Mouse (Mus musculus): Measurements from ENCODE around the gene Faim. TPM values are rescaled to one million over a fixed set of nuclear protein-coding genes. Genes with fewer than 3 reads are reported as not detected.

Faim gene
- polyA plus RNA-seq, 1 experiment from 2014 or later = 8.0 TPM

DNA sequence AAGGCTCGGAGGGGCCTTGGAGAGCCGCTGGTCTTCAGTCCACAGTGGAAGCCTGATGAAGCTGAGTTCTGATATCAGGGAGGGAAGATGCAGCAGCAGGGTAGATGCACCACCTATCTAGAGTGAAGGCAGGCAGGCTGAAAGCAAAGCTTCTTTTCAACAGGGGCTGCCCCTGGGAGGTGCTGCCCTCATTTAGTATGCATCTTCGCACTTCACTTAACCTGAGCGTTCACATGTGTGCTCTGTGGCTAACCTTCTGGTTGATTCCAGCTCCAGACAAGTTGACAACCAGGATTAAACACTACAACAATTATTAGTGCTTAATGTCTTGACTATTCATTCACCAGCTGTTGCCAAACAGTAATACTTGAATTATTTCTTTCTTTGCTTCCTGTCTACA, 7.9 kb downstream of the Faim start:
- no peaks in the 10 kb centered on the region for H3K9me3 ChIP-seq (replicated peaks; ENCODE audit: control insufficient read depth, low read length)
- ATAC-seq (ENCODE audit: low read depth) = no peak
- no peak overlapping the region for H3K27ac ChIP-seq (ENCODE audit: low read length)
- no peak overlapping the region for H3K4me3 ChIP-seq (ENCODE audit: low read depth, low read length)
- no peaks in the 10 kb centered on the region for H3K36me3 ChIP-seq (ENCODE audit: control insufficient read depth, insufficient read depth)
- H3K9ac ChIP-seq (ENCODE audit: low read depth, low read length) = no peak overlapping the region
- no peak overlapping the region for H3K4me2 ChIP-seq (ENCODE audit: low read depth, low read length)
- H3K4me1 ChIP-seq (ENCODE audit: control insufficient read depth, low read depth, low read length) = no peaks in the 10 kb centered on the region
- no peaks in the 10 kb centered on the region for H3K27me3 ChIP-seq (ENCODE audit: control insufficient read depth, insufficient read depth, low read depth, low read length)
- WGBS (ENCODE audit: insufficient replicate concordance) = 77% methylated on average over 4 of the region's 4 CpGs

DNA sequence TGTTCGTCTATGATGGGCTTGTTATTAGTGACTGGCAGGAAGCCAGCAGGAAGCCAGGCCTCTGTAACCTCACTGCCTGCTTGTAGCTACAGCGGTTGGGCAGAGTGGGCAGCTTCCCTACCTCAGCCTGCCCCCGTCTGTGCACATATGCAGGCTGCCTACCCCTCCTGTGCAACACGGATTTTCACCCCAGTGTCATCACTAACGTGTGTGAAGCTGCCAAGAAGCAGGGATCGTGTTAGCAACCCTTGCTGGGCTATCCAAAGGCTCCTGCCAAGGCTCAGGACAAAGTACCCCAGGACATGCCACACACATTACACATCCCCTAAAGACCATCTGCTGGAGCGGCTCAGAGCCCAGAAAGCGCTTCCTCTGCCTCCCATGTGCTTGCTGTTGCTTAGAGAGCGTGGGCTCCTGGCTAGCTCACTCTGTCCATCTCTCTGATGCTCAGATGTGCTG, 13.7 kb downstream of the Faim start:
- no peak for ATAC-seq (ENCODE audit: low read depth)
- Histone ChIP-seq H3K9me3 (replicated peaks; ENCODE audit: control insufficient read depth, low read length) (no peaks in the 10 kb centered on the region), H3K4me3 (ENCODE audit: low read depth, low read length) (no peak overlapping the region), H3K9ac (ENCODE audit: low read depth, low read length) (no peak overlapping the region), H3K36me3 (ENCODE audit: control insufficient read depth, insufficient read depth) (no peaks in the 10 kb centered on the region), H3K4me2 (ENCODE audit: low read depth, low read length) (no peak overlapping the region), H3K4me1 (ENCODE audit: control insufficient read depth, low read depth, low read length) (no peaks in the 10 kb centered on the region), H3K27me3 (ENCODE audit: control insufficient read depth, insufficient read depth, low read depth, low read length) (no peaks in the 10 kb centered on the region), H3K27ac (ENCODE audit: low read length) (no peak overlapping the region)
- WGBS (ENCODE audit: insufficient replicate concordance) = 41% methylated on average over 9 of the region's 9 CpGs

DNA sequence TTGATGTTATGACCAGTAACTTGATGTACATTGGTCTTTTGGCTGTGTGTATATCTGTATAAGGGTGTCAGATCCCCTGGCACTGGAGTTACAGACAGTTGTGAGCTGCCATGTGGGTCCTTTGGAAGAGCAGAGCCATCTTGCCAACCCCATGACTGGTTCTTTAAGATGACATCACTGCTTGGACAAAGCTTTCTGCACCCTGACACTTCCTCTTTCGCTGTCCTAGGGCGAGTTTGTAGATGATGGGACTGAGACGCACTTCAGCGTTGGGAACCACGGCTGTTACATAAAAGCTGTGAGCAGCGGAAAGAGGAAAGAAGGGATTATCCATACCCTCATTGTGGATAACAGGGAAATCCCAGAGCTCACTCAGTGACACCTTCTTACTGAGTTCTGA, 15.2 kb downstream of the Faim start:
- Histone ChIP-seq H3K27me3 (ENCODE audit: control insufficient read depth, insufficient read depth, low read depth, low read length) (no peaks in the 10 kb centered on the region), H3K4me2 (ENCODE audit: low read depth, low read length) (no peak overlapping the region), H3K9me3 (replicated peaks; ENCODE audit: control insufficient read depth, low read length) (no peaks in the 10 kb centered on the region), H3K27ac (ENCODE audit: low read length) (no peak overlapping the region), H3K4me3 (ENCODE audit: low read depth, low read length) (no peak overlapping the region), H3K36me3 (ENCODE audit: control insufficient read depth, insufficient read depth) (no peaks in the 10 kb centered on the region), H3K9ac (ENCODE audit: low read depth, low read length) (no peak overlapping the region), H3K4me1 (ENCODE audit: control insufficient read depth, low read depth, low read length) (no peaks in the 10 kb centered on the region)
- ATAC-seq (ENCODE audit: low read depth) = no peak
- 61% methylated on average over 6 of the region's 6 CpGs for WGBS (ENCODE audit: insufficient replicate concordance)

GRCm38 (mm10) chr9:99009069-99009897, 23.1 kb downstream of the Faim start:
- Histone ChIP-seq H3K4me1 (ENCODE audit: control insufficient read depth, low read depth, low read length) (no peaks in the 10 kb centered on the region), H3K36me3 (ENCODE audit: control insufficient read depth, insufficient read depth) (no peaks in the 10 kb centered on the region), H3K4me3 (ENCODE audit: low read depth, low read length) (no peak overlapping the region), H3K4me2 (ENCODE audit: low read depth, low read length) (no peak overlapping the region), H3K9ac (ENCODE audit: low read depth, low read length) (no peak overlapping the region), H3K27me3 (ENCODE audit: control insufficient read depth, insufficient read depth, low read depth, low read length) (no peaks in the 10 kb centered on the region), H3K27ac (ENCODE audit: low read length) (no peak overlapping the region), H3K9me3 (replicated peaks; ENCODE audit: control insufficient read depth, low read length) (no peaks in the 10 kb centered on the region)
- WGBS (ENCODE audit: insufficient replicate concordance) = 56% methylated on average over 12 of the region's 12 CpGs
- no peak for ATAC-seq (ENCODE audit: low read depth)

GRCm38 (mm10) chr9:99009898-99010199, 23.7 kb downstream of the Faim start:
- Histone ChIP-seq H3K9me3 (replicated peaks; ENCODE audit: control insufficient read depth, low read length) (no peaks in the 10 kb centered on the region), H3K4me2 (ENCODE audit: low read depth, low read length) (no peak overlapping the region), H3K27me3 (ENCODE audit: control insufficient read depth, insufficient read depth, low read depth, low read length) (no peaks in the 10 kb centered on the region), H3K4me3 (ENCODE audit: low read depth, low read length) (no peak overlapping the region), H3K36me3 (ENCODE audit: control insufficient read depth, insufficient read depth) (no peaks in the 10 kb centered on the region), H3K4me1 (ENCODE audit: control insufficient read depth, low read depth, low read length) (no peaks in the 10 kb centered on the region), H3K27ac (ENCODE audit: low read length) (no peak overlapping the region), H3K9ac (ENCODE audit: low read depth, low read length) (no peak overlapping the region)
- 44% methylated on average over 3 of the region's 3 CpGs for WGBS (ENCODE audit: insufficient replicate concordance)
- ATAC-seq (ENCODE audit: low read depth) = no peak

DNA sequence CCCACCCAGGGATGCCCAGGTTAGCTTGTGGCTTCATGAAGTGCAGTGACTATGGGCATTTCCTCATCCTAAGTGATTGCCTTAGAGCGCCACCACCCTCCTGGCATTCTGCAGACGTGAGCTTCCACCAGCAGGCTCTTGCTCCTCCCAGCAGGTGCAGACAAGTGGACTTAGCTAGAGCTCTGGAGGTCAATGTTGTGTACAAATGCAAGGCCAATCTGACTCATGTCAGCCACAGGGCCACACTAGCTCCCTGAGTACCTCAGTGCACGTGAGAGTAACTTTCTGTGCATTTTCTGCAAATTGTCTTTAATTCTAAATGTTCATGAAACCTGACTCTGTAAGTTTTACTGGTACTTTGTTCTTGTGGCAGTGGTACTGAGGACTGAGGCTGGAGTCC, 30.1 kb downstream of the Faim start:
- no peak for ATAC-seq (ENCODE audit: low read depth)
- 46% methylated on average over 3 of the region's 3 CpGs for WGBS (ENCODE audit: insufficient replicate concordance)
- no peak overlapping the region for H3K4me2 ChIP-seq (ENCODE audit: low read depth, low read length)
- no peaks in the 10 kb centered on the region for H3K9me3 ChIP-seq (replicated peaks; ENCODE audit: control insufficient read depth, low read length)
- no peak overlapping the region for H3K9ac ChIP-seq (ENCODE audit: low read depth, low read length)
- H3K27ac ChIP-seq (ENCODE audit: low read length) = no peak overlapping the region
- no peaks in the 10 kb centered on the region for H3K36me3 ChIP-seq (ENCODE audit: control insufficient read depth, insufficient read depth)
- no peak overlapping the region for H3K4me3 ChIP-seq (ENCODE audit: low read depth, low read length)
- H3K27me3 ChIP-seq (ENCODE audit: control insufficient read depth, insufficient read depth, low read depth, low read length) = no peaks in the 10 kb centered on the region
- H3K4me1 ChIP-seq (ENCODE audit: control insufficient read depth, low read depth, low read length) = no peaks in the 10 kb centered on the region

DNA sequence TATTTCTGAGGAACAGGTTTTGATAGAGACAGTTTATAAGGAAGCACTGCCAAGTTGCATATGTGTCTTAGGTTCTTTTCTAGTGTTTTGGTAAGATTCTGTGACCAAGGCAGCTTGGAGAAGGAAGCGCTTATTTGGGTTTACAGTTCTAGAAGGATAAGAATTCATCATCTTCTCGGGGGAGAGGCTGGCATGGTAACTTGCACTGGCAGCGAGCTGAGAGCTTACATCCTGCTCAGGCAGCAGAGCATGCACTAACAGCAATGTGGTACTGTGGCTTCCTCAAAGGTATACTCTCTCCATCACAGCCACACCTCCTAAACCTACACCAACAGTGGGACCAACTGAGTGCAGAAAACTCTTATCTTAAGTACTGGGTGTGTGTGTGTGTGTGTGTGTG, 30.6 kb downstream of the Faim start:
- no peak overlapping the region for H3K4me2 ChIP-seq (ENCODE audit: low read depth, low read length)
- no peak overlapping the region for H3K27ac ChIP-seq (ENCODE audit: low read length)
- no peaks in the 10 kb centered on the region for H3K36me3 ChIP-seq (ENCODE audit: control insufficient read depth, insufficient read depth)
- H3K27me3 ChIP-seq (ENCODE audit: control insufficient read depth, insufficient read depth, low read depth, low read length) = no peaks in the 10 kb centered on the region
- H3K9me3 ChIP-seq (replicated peaks; ENCODE audit: control insufficient read depth, low read length) = no peaks in the 10 kb centered on the region
- ATAC-seq (ENCODE audit: low read depth) = no peak
- H3K4me3 ChIP-seq (ENCODE audit: low read depth, low read length) = no peak overlapping the region
- no peaks in the 10 kb centered on the region for H3K4me1 ChIP-seq (ENCODE audit: control insufficient read depth, low read depth, low read length)
- no peak overlapping the region for H3K9ac ChIP-seq (ENCODE audit: low read depth, low read length)
- WGBS (ENCODE audit: insufficient replicate concordance) = 41% methylated on average over 3 of the region's 3 CpGs

DNA sequence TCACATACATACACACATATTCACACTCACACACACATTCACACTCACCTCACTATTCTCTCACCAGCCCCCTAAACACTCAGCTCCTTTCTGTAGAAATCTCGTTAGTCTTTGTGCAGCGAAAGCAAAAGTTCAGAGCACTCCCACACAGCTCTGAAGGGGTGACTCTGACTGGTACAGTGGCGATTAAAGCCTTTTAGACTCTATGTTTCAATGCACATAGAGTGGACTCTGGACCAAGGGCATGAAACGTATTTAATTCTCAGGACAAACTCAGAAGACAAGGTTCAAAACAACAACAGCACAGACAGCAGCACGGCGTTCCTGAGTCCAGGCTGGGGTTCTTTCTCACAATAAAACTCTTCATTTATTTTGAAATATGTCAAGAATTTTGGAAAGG, 31.5 kb downstream of the Faim start:
- H3K9ac ChIP-seq (ENCODE audit: low read depth, low read length) = no peak overlapping the region
- H3K36me3 ChIP-seq (ENCODE audit: control insufficient read depth, insufficient read depth) = no peaks in the 10 kb centered on the region
- H3K4me2 ChIP-seq (ENCODE audit: low read depth, low read length) = no peak overlapping the region
- H3K4me1 ChIP-seq (ENCODE audit: control insufficient read depth, low read depth, low read length) = no peaks in the 10 kb centered on the region
- H3K27me3 ChIP-seq (ENCODE audit: control insufficient read depth, insufficient read depth, low read depth, low read length) = no peaks in the 10 kb centered on the region
- no peak overlapping the region for H3K4me3 ChIP-seq (ENCODE audit: low read depth, low read length)
- 68% methylated on average over 6 of the region's 6 CpGs for WGBS (ENCODE audit: insufficient replicate concordance)
- no peak for ATAC-seq (ENCODE audit: low read depth)
- H3K27ac ChIP-seq (ENCODE audit: low read length) = no peak overlapping the region
- H3K9me3 ChIP-seq (replicated peaks; ENCODE audit: control insufficient read depth, low read length) = no peaks in the 10 kb centered on the region

DNA sequence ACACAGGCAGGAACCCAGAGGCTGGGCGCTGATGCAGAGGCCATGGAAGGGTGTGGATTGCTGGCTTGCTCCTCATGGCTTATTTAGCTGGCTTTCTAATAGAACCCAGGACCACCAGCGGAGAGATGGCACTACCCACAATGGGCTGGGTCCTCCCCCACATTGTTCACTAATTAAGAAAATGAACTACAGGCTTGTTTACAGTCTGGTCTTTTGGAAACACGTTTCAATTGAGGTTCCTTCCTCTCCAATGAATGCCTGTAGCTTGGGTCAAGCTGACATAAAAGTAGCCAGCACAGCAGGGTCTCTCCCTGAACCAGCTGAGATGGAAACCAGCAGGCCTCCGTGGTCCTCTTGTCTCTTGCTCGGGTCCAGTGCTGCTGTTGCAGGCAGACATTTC, 35.0 kb downstream of the Faim start:
- ATAC-seq (ENCODE audit: low read depth) = no peak
- H3K9ac ChIP-seq (ENCODE audit: low read depth, low read length) = no peak overlapping the region
- no peaks in the 10 kb centered on the region for H3K36me3 ChIP-seq (ENCODE audit: control insufficient read depth, insufficient read depth)
- no peaks in the 10 kb centered on the region for H3K4me1 ChIP-seq (ENCODE audit: control insufficient read depth, low read depth, low read length)
- H3K4me3 ChIP-seq (ENCODE audit: low read depth, low read length) = no peak overlapping the region
- H3K4me2 ChIP-seq (ENCODE audit: low read depth, low read length) = no peak overlapping the region
- no peaks in the 10 kb centered on the region for H3K27me3 ChIP-seq (ENCODE audit: control insufficient read depth, insufficient read depth, low read depth, low read length)
- no peaks in the 10 kb centered on the region for H3K9me3 ChIP-seq (replicated peaks; ENCODE audit: control insufficient read depth, low read length)
- no peak overlapping the region for H3K27ac ChIP-seq (ENCODE audit: low read length)
- WGBS (ENCODE audit: insufficient replicate concordance) = 56% methylated on average over 5 of the region's 5 CpGs

All from liver, embryonic 16.5 days (tissue).